Mouse (Mus musculus) adrenal gland, postnatal 14 days (tissue): ENCODE measurements around the gene Kif17. TPM values are rescaled to one million over a fixed set of nuclear protein-coding genes. Genes with fewer than 3 reads are reported as not detected.

Source experiments
- DNase-seq: peaks from one replicate; pipeline ENCODE4 v3.0.0; 2021; ENCODE audit warnings: mixed read lengths
- long read RNA-seq, 2 experiments: library from polyadenylated mRNA; stranded (forward); transcript quantifications; one replicate each; pipeline ENCODE4 v2.0.0; 2021
- total RNA-seq: library from RNA; stranded (reverse); gene quantifications from 2 replicates; pipeline ENCODE4 v1.2.3, GENCODE M21; 2021

Gene Kif17
- total RNA-seq, result 3.6 and 3.8 TPM in 2 replicates
- long read RNA-seq, experiment 1, partial matches to known transcripts, result 1 of 4 reads
- long read RNA-seq, experiment 1, other reads (novel, unspliced or antisense), result 3 of 4 reads
- long read RNA-seq, experiment 2, partial matches to known transcripts, result 1 of 3 reads
- long read RNA-seq, experiment 2, other reads (novel, unspliced or antisense), result 2 of 3 reads

- peak; percentile 84 for DNase-seq
Measured at GRCm38 (mm10) chr4:138250088-138250960, at the start of gene Kif17, which contains the start of gene Sh2d5. Kif17 (plus strand) TSS chr4:138250435. Sh2d5 (plus strand) TSS chr4:138250403.

- no peak for DNase-seq
Measured at GRCm38 (mm10) chr4:138200769-138201168, 49.5 kb upstream of the Kif17 start.

GRCm38 (mm10) chr4:138201696-138202095, 48.5 kb upstream of the Kif17 start:
- no peak for DNase-seq

GRCm38 (mm10) chr4:138210116-138210515, 40.1 kb upstream of the Kif17 start:
- peak; percentile 68 for DNase-seq

- no peak for DNase-seq
Measured at GRCm38 (mm10) chr4:138213861-138214260, 36.4 kb upstream of the Kif17 start.

GRCm38 (mm10) chr4:138215671-138216199, 34.5 kb upstream of the Kif17 start:
- no peak for DNase-seq

- DNase-seq, result peak; percentile 91
Measured at GRCm38 (mm10) chr4:138216200-138216890, 33.9 kb upstream of the Kif17 start, which contains the start of gene Hp1bp3. Hp1bp3 (plus strand) TSS chr4:138216296.

- peak; percentile 99 for DNase-seq
Measured at GRCm38 (mm10) chr4:138216891-138217392, 33.3 kb upstream of the Kif17 start.

GRCm38 (mm10) chr4:138217441-138217840, 32.8 kb upstream of the Kif17 start:
- DNase-seq, result peak; percentile 60

GRCm38 (mm10) chr4:138217951-138218685, 32.1 kb upstream of the Kif17 start:
- DNase-seq, result no peak

- no peak for DNase-seq
Measured at GRCm38 (mm10) chr4:138219331-138219730, 30.9 kb upstream of the Kif17 start.

- peak; percentile 51 for DNase-seq
Measured at GRCm38 (mm10) chr4:138220761-138221160, 29.5 kb upstream of the Kif17 start.

- no peak for DNase-seq
Measured at GRCm38 (mm10) chr4:138221406-138221805, 28.8 kb upstream of the Kif17 start.

GRCm38 (mm10) chr4:138222396-138222795, 27.8 kb upstream of the Kif17 start:
- no peak for DNase-seq

GRCm38 (mm10) chr4:138223623-138224022, 26.6 kb upstream of the Kif17 start:
- no peak for DNase-seq

GRCm38 (mm10) chr4:138246756-138247665, 3.2 kb upstream of the Kif17 start:
- DNase-seq, result peak; percentile 32

- peak; percentile 47 for DNase-seq
Measured at GRCm38 (mm10) chr4:138251819-138252218, 1.6 kb downstream of the Kif17 start.

- no peak for DNase-seq
Measured at GRCm38 (mm10) chr4:138252231-138252630, 2.0 kb downstream of the Kif17 start.

GRCm38 (mm10) chr4:138257116-138257687, 7.0 kb downstream of the Kif17 start:
- no peak for DNase-seq

- no peak for DNase-seq
Measured at GRCm38 (mm10) chr4:138258663-138259062, 8.4 kb downstream of the Kif17 start.
